Mouse (Mus musculus) MEL (cell line): Measurements from ENCODE around the gene Ticam1. TPM values are rescaled to one million over a fixed set of nuclear protein-coding genes. Genes with fewer than 3 reads are reported as not detected.

Experiments
- DNase-seq: peaks from one replicate; pipeline ENCODE4 v3.0.0; 2011; ENCODE audit warnings: low read depth, low spot score
- H3K27ac ChIP-seq: 2 replicates; pipeline ENCODE4 v1.5.1; 2012; ENCODE audit warnings: low read depth, mild to moderate bottlenecking, control low read depth, low read length, moderate library complexity; ENCODE audit not compliant: control insufficient read depth
- H3K27me3 ChIP-seq, 2 experiments: fragments of 150-350 bp in 1 of 2; sonication (generic) in 1 of 2; 2 replicates each; pipeline ENCODE4 v1.6.1; 2012; ENCODE audit warnings: low read length in 2 of 2, mild to moderate bottlenecking in 2 of 2, improper control_type of control experiment in 1 of 2, moderate library complexity in 1 of 2; ENCODE audit not compliant: insufficient read depth in 2 of 2, control insufficient read depth in 1 of 2
- H3K36me3 ChIP-seq, 2 experiments: 2 replicates each; pipeline ENCODE4 v1.6.1; 2012 to 2014; ENCODE audit warnings: low read length in 2 of 2, improper control_type of control experiment in 1 of 2, inconsistent platforms in 1 of 2, mild to moderate bottlenecking in 1 of 2; ENCODE audit not compliant: insufficient read depth in 2 of 2, control insufficient read depth in 1 of 2
- H3K4me1 ChIP-seq, 2 experiments: fragments of 150-350 bp in 1 of 2; sonication (generic) in 1 of 2; 2 replicates each; pipeline ENCODE4 v1.6.1; 2012; ENCODE audit warnings: low read length in 2 of 2, improper control_type of control experiment in 1 of 2, mild to moderate bottlenecking in 1 of 2; ENCODE audit not compliant: insufficient read depth in 2 of 2, control insufficient read depth in 1 of 2
- H3K4me3 ChIP-seq, 2 experiments: fragments of 150-350 bp in 1 of 2; sonication (generic) in 1 of 2; 2 replicates each; pipeline ENCODE4 v1.5.1; 2012; ENCODE audit warnings: low read depth in 2 of 2, low read length in 2 of 2, mild to moderate bottlenecking in 2 of 2, moderate library complexity in 2 of 2, control low read depth in 1 of 2, improper control_type of control experiment in 1 of 2; ENCODE audit not compliant: control insufficient read depth in 1 of 2, insufficient read depth in 1 of 2
- H3K79me2 ChIP-seq: 2 replicates; pipeline ENCODE4 v1.6.1; 2012; ENCODE audit warnings: mild to moderate bottlenecking, low read length, moderate library complexity; ENCODE audit not compliant: control insufficient read depth, poor library complexity, insufficient read depth
- H3K9ac ChIP-seq: 2 replicates; pipeline ENCODE4 v1.6.1; 2012; ENCODE audit warnings: low read depth, mild to moderate bottlenecking, control low read depth, low read length, moderate library complexity; ENCODE audit not compliant: control insufficient read depth, poor library complexity, severe bottlenecking
- H3K9me3 ChIP-seq: fragments of 150-350 bp; sonication (generic); replicated peaks from 2 replicates; pipeline ENCODE4 v1.6.1; 2012; ENCODE audit warnings: mild to moderate bottlenecking, low read length, improper control_type of control experiment, moderate library complexity; ENCODE audit not compliant: insufficient read depth
- BHLHE40 ChIP-seq: IDR thresholded peaks from 2 replicates; pipeline ENCODE4 v1.6.1; 2012; ENCODE audit warnings: low read depth, mild to moderate bottlenecking, inconsistent platforms, low read length, improper control_type of control experiment, borderline replicate concordance
- CHD1 ChIP-seq: IDR thresholded peaks from 2 replicates; pipeline ENCODE4 v1.6.1; 2012; ENCODE audit warnings: low read depth, mild to moderate bottlenecking, inconsistent platforms, low read length, improper control_type of control experiment
- CHD2 ChIP-seq: IDR thresholded peaks from 2 replicates; pipeline ENCODE4 v1.6.1; 2011; ENCODE audit warnings: low read length, improper control_type of control experiment
- CTCF ChIP-seq, 3 experiments: IDR thresholded peaks in 2 of 3; conservative IDR thresholded peaks in 1 of 3; 2 replicates each; pipeline ENCODE4 v1.5.1; 2011 to 2012; ENCODE audit warnings: low read length in 3 of 3, low read depth in 2 of 3, mild to moderate bottlenecking in 2 of 3, improper control_type of control experiment in 1 of 3, inconsistent platforms in 1 of 3, mixed read lengths in 1 of 3, moderate library complexity in 1 of 3; ENCODE audit not compliant: control insufficient read depth in 1 of 3, insufficient read depth in 1 of 3, poor library complexity in 1 of 3, severe bottlenecking in 1 of 3
- E2F4 ChIP-seq: IDR thresholded peaks from 2 replicates; pipeline ENCODE4 v1.6.1; 2011; ENCODE audit warnings: low read depth, low read length, improper control_type of control experiment, borderline replicate concordance
- ELF1 ChIP-seq: IDR thresholded peaks from 2 replicates; pipeline ENCODE4 v1.6.1; 2014; ENCODE audit warnings: low read depth, mild to moderate bottlenecking, inconsistent platforms, low read length, improper control_type of control experiment, moderate library complexity
- EP300 ChIP-seq, 2 experiments: IDR thresholded peaks; 2 replicates each; pipeline ENCODE4 v1.6.1; 2011; ENCODE audit warnings: improper control_type of control experiment in 2 of 2, low read length in 2 of 2, low read depth in 1 of 2, mild to moderate bottlenecking in 1 of 2
- GATA1 ChIP-seq: IDR thresholded peaks from 2 replicates; pipeline ENCODE4 v1.6.1; 2011; ENCODE audit warnings: low read depth, low read length, improper control_type of control experiment
- HCFC1 ChIP-seq: IDR thresholded peaks from 2 replicates; pipeline ENCODE4 v1.6.1; 2012; ENCODE audit warnings: low read depth, mild to moderate bottlenecking, inconsistent platforms, low read length, improper control_type of control experiment, moderate library complexity
- JUND ChIP-seq: IDR thresholded peaks from 2 replicates; pipeline ENCODE4 v1.6.1; 2011; ENCODE audit warnings: low read depth, mild to moderate bottlenecking, improper control_type of control experiment, low read length
- KAT2A ChIP-seq: conservative IDR thresholded peaks from 2 replicates; pipeline ENCODE4 v1.6.1; 2012; ENCODE audit warnings: low read depth, low read length, improper control_type of control experiment, inconsistent platforms
- MAFK ChIP-seq: IDR thresholded peaks from 2 replicates; pipeline ENCODE4 v1.6.1; 2011; ENCODE audit warnings: low read depth, mild to moderate bottlenecking, low read length, improper control_type of control experiment, borderline replicate concordance
- MAX ChIP-seq: IDR thresholded peaks from 2 replicates; pipeline ENCODE4 v1.6.1; 2011; ENCODE audit warnings: low read length, improper control_type of control experiment
- MAZ ChIP-seq: IDR thresholded peaks from 2 replicates; pipeline ENCODE4 v1.6.1; 2012; ENCODE audit warnings: low read depth, mild to moderate bottlenecking, inconsistent platforms, low read length, improper control_type of control experiment
- MYB ChIP-seq: IDR thresholded peaks from 2 replicates; pipeline ENCODE4 v1.6.1; 2011; ENCODE audit warnings: mild to moderate bottlenecking, low read depth, low read length, improper control_type of control experiment
- MYC ChIP-seq: IDR thresholded peaks from 2 replicates; pipeline ENCODE4 v1.6.1; 2011; ENCODE audit warnings: low read depth, mild to moderate bottlenecking, low read length, improper control_type of control experiment, moderate library complexity
- NELFE ChIP-seq: IDR thresholded peaks from 2 replicates; pipeline ENCODE4 v1.6.1; 2011; ENCODE audit warnings: low read depth, low read length, improper control_type of control experiment
- NRF1 ChIP-seq: IDR thresholded peaks from 2 replicates; pipeline ENCODE4 v1.6.1; 2014; ENCODE audit warnings: low read depth, mild to moderate bottlenecking, inconsistent platforms, low read length, improper control_type of control experiment, moderate library complexity; ENCODE audit not compliant: poor library complexity, insufficient read depth, severe bottlenecking
- POLR2A ChIP-seq, 2 experiments: IDR thresholded peaks; 2 replicates each; pipeline ENCODE4 v1.6.1; 2011 to 2012; ENCODE audit warnings: low read length in 2 of 2, mild to moderate bottlenecking in 2 of 2, control low read depth in 1 of 2, improper control_type of control experiment in 1 of 2, low read depth in 1 of 2, moderate library complexity in 1 of 2; ENCODE audit not compliant: control insufficient read depth in 1 of 2, insufficient read depth in 1 of 2, poor library complexity in 1 of 2
- POLR2AphosphoS2 ChIP-seq: IDR thresholded peaks from 2 replicates; pipeline ENCODE4 v1.6.1; 2011; ENCODE audit warnings: low read length, improper control_type of control experiment
- POLR2AphosphoS5 ChIP-seq: IDR thresholded peaks from 2 replicates; pipeline ENCODE4 v1.6.1; 2012; ENCODE audit warnings: low read depth, borderline replicate concordance, mild to moderate bottlenecking, inconsistent platforms, low read length, moderate library complexity, mixed read lengths
- RAD21 ChIP-seq: IDR thresholded peaks from 2 replicates; pipeline ENCODE4 v1.6.1; 2011; ENCODE audit warnings: mild to moderate bottlenecking, low read depth, low read length, improper control_type of control experiment
- RCOR1 ChIP-seq: IDR thresholded peaks from 2 replicates; pipeline ENCODE4 v1.6.1; 2012; ENCODE audit warnings: low read depth, mild to moderate bottlenecking, inconsistent platforms, low read length, improper control_type of control experiment
- SIN3A ChIP-seq: IDR thresholded peaks from 2 replicates; pipeline ENCODE4 v1.6.1; 2012; ENCODE audit warnings: low read length, improper control_type of control experiment, inconsistent platforms
- SMC3 ChIP-seq: IDR thresholded peaks from 2 replicates; pipeline ENCODE4 v1.6.1; 2011; ENCODE audit warnings: low read depth, low read length, improper control_type of control experiment
- TAL1 ChIP-seq: IDR thresholded peaks from 2 replicates; pipeline ENCODE4 v1.6.1; 2012; ENCODE audit warnings: mild to moderate bottlenecking, inconsistent platforms, low read length, moderate library complexity, mixed read lengths
- TCF12 ChIP-seq: IDR thresholded peaks from 2 replicates; pipeline ENCODE4 v1.6.1; 2014; ENCODE audit warnings: low read depth, mild to moderate bottlenecking, inconsistent platforms, low read length, improper control_type of control experiment, moderate library complexity
- UBTF ChIP-seq: IDR thresholded peaks from 2 replicates; pipeline ENCODE4 v1.6.1; 2012; ENCODE audit warnings: low read depth, mild to moderate bottlenecking, inconsistent platforms, low read length, improper control_type of control experiment, moderate library complexity, borderline replicate concordance; ENCODE audit not compliant: insufficient read depth
- USF1 ChIP-seq: IDR thresholded peaks from 2 replicates; pipeline ENCODE4 v1.6.1; 2014; ENCODE audit warnings: low read depth, mild to moderate bottlenecking, inconsistent platforms, low read length, improper control_type of control experiment, moderate library complexity
- USF2 ChIP-seq, 2 experiments: IDR thresholded peaks; 2 replicates each; pipeline ENCODE4 v1.6.1; 2011 to 2012; ENCODE audit warnings: improper control_type of control experiment in 2 of 2, low read length in 2 of 2, borderline replicate concordance in 1 of 2, inconsistent platforms in 1 of 2, low read depth in 1 of 2, mild to moderate bottlenecking in 1 of 2; ENCODE audit not compliant: insufficient read depth in 1 of 2
- ZC3H11A ChIP-seq: IDR thresholded peaks from 2 replicates; pipeline ENCODE4 v1.6.1; 2012; ENCODE audit warnings: low read depth, mild to moderate bottlenecking, inconsistent platforms, low read length, improper control_type of control experiment
- ZKSCAN1 ChIP-seq: IDR thresholded peaks from 2 replicates; pipeline ENCODE4 v1.6.1; 2012; ENCODE audit warnings: low read depth, mild to moderate bottlenecking, inconsistent platforms, low read length, improper control_type of control experiment, moderate library complexity
- ZMIZ1 ChIP-seq: IDR thresholded peaks from 2 replicates; pipeline ENCODE4 v1.6.1; 2012; ENCODE audit warnings: low read depth, mild to moderate bottlenecking, inconsistent platforms, low read length, improper control_type of control experiment, moderate library complexity
- ZNF384 ChIP-seq: IDR thresholded peaks from 2 replicates; pipeline ENCODE4 v1.6.1; 2012; ENCODE audit warnings: low read depth, mild to moderate bottlenecking, inconsistent platforms, low read length, improper control_type of control experiment
- polyA plus RNA-seq, 2 experiments: library from polyadenylated mRNA; stranded (reverse) in 1 of 2; unstranded in 1 of 2; fragments of >175 nt in 1 of 2; fragments of >200 nt in 1 of 2; gene quantifications; 2 replicates each; pipeline versions ENCODE4 v1.2.1 to v1.2.4; 2012; ENCODE audit warnings: low replicate concordance in 2 of 2, low read depth in 1 of 2; ENCODE audit not compliant: insufficient read length in 2 of 2, insufficient read depth in 1 of 2, missing spikeins in 1 of 2
- total RNA-seq: library from RNA; depleted of rRNA; stranded (reverse); fragments of 300-350 nt; gene quantifications from 2 replicates; pipeline ENCODE4 v1.2.3, GENCODE M21; 2012

Gene Ticam1
- total and polyA plus RNA-seq, 3 experiments: 4.6 to 8.7 TPM; not detected in 1

GRCm38 (mm10) chr17:56290388-56291170, 14.0 kb upstream of the Ticam1 start:
- H3K9me3 ChIP-seq: no peaks in the 10 kb centered on the region
- peak overlapping the region; percentile 82 for H3K27ac ChIP-seq
- H3K36me3 ChIP-seq: peaks cover 0 to 21% of the 10 kb centered on the region in 2 experiments; a peak in 2 of 4 replicates
- peak overlapping the region; percentile 60 to 93 for H3K4me3 ChIP-seq
- H3K27me3 ChIP-seq: no peaks in the 10 kb centered on the region
- H3K9ac ChIP-seq: peak overlapping the region; percentile 65
- DNase-seq: peak; percentile 96
- H3K79me2 ChIP-seq: no peaks in the 10 kb centered on the region; the same call in 1 of the 2 replicates
- H3K4me1 ChIP-seq: peaks cover 6 to 36% of the 10 kb centered on the region in 2 experiments; a peak in 3 of 4 replicates
- TF ChIP-seq RCOR1 (0 out of 2 replicates have a peak, but pooled peaks have one; percentile 15), POLR2A (IDR thresholded peaks at IDR 0.05; ENCODE audit: control insufficient read depth in 1 of 2, insufficient read depth in 1 of 2, low read depth in 1 of 2, low read length in 2 of 2, poor library complexity in 1 of 2) (peak; percentile 43 to 44; a peak in 1 of 4 replicates), E2F4 (no peak), TCF12 (peak; percentile 58), NELFE (peak; percentile 46), MAFK (no peak), ZNF384 (0 out of 2 replicates have a peak, but pooled peaks have one; percentile 25), CHD1 (no peak), CTCF (IDR thresholded peaks at IDR 0.05 in 2 of 3, conservative IDR thresholded peaks at IDR 0.05 in 1 of 3; ENCODE audit: control insufficient read depth in 1 of 3, insufficient read depth in 1 of 3, low read depth in 2 of 3, low read length in 3 of 3, poor library complexity in 1 of 3, severe bottlenecking in 1 of 3) (no peak), MAX (peak; percentile 50; the same call in 1 of the 2 replicates), SIN3A (no peak; the same call in none of the 2 replicates), SMC3 (no peak), NRF1 (0 out of 2 replicates have a peak, but pooled peaks have one; percentile 15), POLR2AphosphoS2 (peak; percentile 44; the same call in 1 of the 2 replicates), GATA1 (no peak), MAZ (peak; percentile 61; the same call in 1 of the 2 replicates), UBTF (no peak), ZC3H11A (no peak), HCFC1 (peak; percentile 69; the same call in 1 of the 2 replicates), MYB (no peak), ZKSCAN1 (no peak), ZMIZ1 (peak; percentile 64), USF1 (0 out of 2 replicates have a peak, but pooled peaks have one; percentile 16), EP300 (IDR thresholded peaks at IDR 0.05; ENCODE audit: low read depth in 1 of 2, low read length in 2 of 2) (no peak), TAL1 (no peak), POLR2AphosphoS5 (no peak), CHD2 (peak; percentile 50), RAD21 (no peak), JUND (no peak), ELF1 (peak; percentile 69), KAT2A (0 out of 2 replicates have a peak, but pooled peaks have one; percentile 23), MYC (no peak; the same call in 1 of the 2 replicates), BHLHE40 (0 out of 2 replicates have a peak, but pooled peaks have one; percentile 18), USF2 (IDR thresholded peaks at IDR 0.05; ENCODE audit: borderline replicate concordance in 1 of 2, insufficient read depth in 1 of 2, low read depth in 1 of 2, low read length in 2 of 2) (no peak)
